8 mouse cellular contexts compared by ENCODE assay signal in genomic region chr9:121398100-121398760, GRCm38 (mm10).
DNase-seq lines count a peak whose midpoint lies in the region; ATAC-seq and TF ChIP-seq lines count a peak whose summit lies in the region.

No protein-coding gene starts in this region.

- 0 out of 2 replicates have a peak, but pooled peaks cover 3% of the 10 kb centered on the region for H3K4me1 ChIP-seq in kidney, postnatal 0 days (replicated peaks; ENCODE audit: insufficient read depth, low read length)
- peaks cover 28% of the 10 kb centered on the region for H3K4me1 ChIP-seq in forebrain, embryonic 14.5 days (ENCODE audit: control insufficient read depth, insufficient read depth, low read length)

- no peak overlapping the region for H3K4me3 ChIP-seq in kidney, postnatal 0 days (replicated peaks; ENCODE audit: low read depth, low read length)
- H3K4me3 ChIP-seq in forebrain, embryonic 14.5 days (ENCODE audit: low read depth, low read length) = no peak overlapping the region

- H3K4me2 ChIP-seq in kidney, postnatal 0 days (ENCODE audit: low read length) = 0 out of 2 replicates have a peak overlapping the region, but pooled peaks have one; percentile 5
- H3K4me2 ChIP-seq in forebrain, embryonic 14.5 days (ENCODE audit: low read length) = peak overlapping the region; percentile 28

- DNase-seq in kidney, postnatal 0 days (ENCODE audit: low spot score) = peak; percentile 50
- no peak for DNase-seq in kidney, postnatal 25 days
- peak; percentile 56 for DNase-seq in cerebellum, adult 8-10 months
- DNase-seq in forebrain, embryonic 14.5 days (ENCODE audit: low spot score) = peak; percentile 82
- DNase-seq in lung, postnatal 10 days = peak; percentile 84
- DNase-seq in thymus, postnatal 4 days = no peak
- no peak for DNase-seq in left cerebral cortex, adult 9 months (ENCODE audit: low spot score in 2 of 2)
- DNase-seq in kidney, adult 18-20 months = no peak

- no peaks in the 10 kb centered on the region for H3K9me3 ChIP-seq in kidney, postnatal 0 days (replicated peaks; ENCODE audit: low read length)
- H3K9me3 ChIP-seq in forebrain, embryonic 14.5 days (replicated peaks; ENCODE audit: control insufficient read depth, low read length) = no peaks in the 10 kb centered on the region

- H3K27me3 ChIP-seq in kidney, postnatal 0 days (ENCODE audit: insufficient read depth, low read length) = no peaks in the 10 kb centered on the region
- H3K27me3 ChIP-seq in forebrain, embryonic 14.5 days (replicated peaks; ENCODE audit: control insufficient read depth, insufficient read depth, low read length) = no peaks in the 10 kb centered on the region

- H3K36me3 ChIP-seq in kidney, postnatal 0 days (ENCODE audit: insufficient read depth, low read length) = no peaks in the 10 kb centered on the region
- peaks cover 3% of the 10 kb centered on the region; the same call in 1 of the 2 replicates for H3K36me3 ChIP-seq in forebrain, embryonic 14.5 days (ENCODE audit: control insufficient read depth, insufficient read depth, low read length)

- TF ChIP-seq CTCF in kidney, postnatal 0 days (IDR thresholded peaks at IDR 0.05; ENCODE audit: low read depth) = no peak

- H3K9ac ChIP-seq in kidney, postnatal 0 days (ENCODE audit: low read depth, low read length) = no peak overlapping the region
- peak overlapping the region; percentile 29; the same call in 1 of the 2 replicates for H3K9ac ChIP-seq in forebrain, embryonic 14.5 days (ENCODE audit: low read length)

- ATAC-seq in kidney, postnatal 0 days (replicated peaks; ENCODE audit: low FRiP score, low read depth) = peak; percentile 43; the same call in 1 of the 2 replicates
- peak; percentile 57 for ATAC-seq in forebrain, embryonic 14.5 days

- WGBS in kidney, postnatal 0 days = 46% methylated on average over 17 of the region's 17 CpGs
- 56% methylated on average over 17 of the region's 17 CpGs for WGBS in forebrain, embryonic 14.5 days

- no peak overlapping the region for H3K27ac ChIP-seq in kidney, postnatal 0 days
- H3K27ac ChIP-seq in forebrain, embryonic 14.5 days (ENCODE audit: low read depth, low read length) = peak overlapping the region; percentile 96

Comparison
In these comparisons a context has a peak if more than half of its experiments do, and no peak if none do; other contexts are left out.
1. DNase-seq: peak in kidney, postnatal 0 days (single experiment), cerebellum, adult 8-10 months (single experiment), forebrain, embryonic 14.5 days (single experiment) and lung, postnatal 10 days (single experiment); none in kidney, postnatal 25 days (0 of 2), thymus, postnatal 4 days (single experiment), left cerebral cortex, adult 9 months (0 of 2) and kidney, adult 18-20 months (single experiment).